Mouse (Mus musculus) urinary bladder, postnatal 36 days (tissue): Measurements from ENCODE around the gene Eapp.
"Not testable (repeated sequence)": the region's sequence is repeated elsewhere in the genome, so short reads cannot be mapped to it uniquely, and the experiment has no call there.

Experiments
- DNase-seq, 2 experiments: peaks; one replicate each; pipeline ENCODE4 v3.0.0; 2022; ENCODE audit warnings: low spot score in 2 of 2, mixed read lengths in 1 of 2

The Eapp gene

DNA sequence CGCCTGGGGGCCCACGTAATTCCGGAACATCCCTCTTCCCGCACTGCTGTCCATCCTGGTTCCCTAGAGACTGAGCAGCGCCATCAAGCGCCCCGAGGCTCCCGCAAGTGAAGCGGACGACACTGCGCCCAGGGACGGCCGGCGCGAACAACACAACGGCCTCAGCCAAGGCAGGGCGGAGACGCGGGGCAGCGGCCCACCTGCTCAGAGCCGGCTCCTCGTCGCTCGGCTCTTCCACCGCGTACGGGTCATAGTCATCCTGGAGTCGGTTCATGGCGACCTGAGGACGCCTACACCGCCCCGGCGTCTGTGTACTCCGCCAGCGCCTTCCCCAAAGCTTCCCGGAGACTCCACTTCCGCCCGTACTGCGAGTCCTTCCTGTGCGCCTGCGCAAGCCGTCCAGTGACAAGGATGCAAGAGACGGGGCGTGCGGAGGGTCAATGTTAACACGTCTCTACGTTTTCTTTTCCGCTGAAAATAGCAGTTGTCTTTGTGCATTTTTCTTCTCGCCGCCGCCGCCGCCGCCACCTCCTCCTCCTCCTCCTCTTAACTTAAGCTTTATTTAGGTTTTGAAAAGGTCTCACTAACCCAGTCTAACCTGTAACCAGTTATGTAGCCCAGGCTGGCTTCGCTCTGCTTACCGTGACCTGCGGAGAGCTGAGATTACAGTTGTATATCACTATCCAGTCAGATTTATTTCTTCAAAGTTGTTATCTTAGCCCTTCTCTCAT is at the start of gene Eapp:
Gene Eapp, minus strand, starts transcription at position 387 of the 731 bp plus-strand sequence.
- peak; percentile 91 to 96 for DNase-seq

DNA sequence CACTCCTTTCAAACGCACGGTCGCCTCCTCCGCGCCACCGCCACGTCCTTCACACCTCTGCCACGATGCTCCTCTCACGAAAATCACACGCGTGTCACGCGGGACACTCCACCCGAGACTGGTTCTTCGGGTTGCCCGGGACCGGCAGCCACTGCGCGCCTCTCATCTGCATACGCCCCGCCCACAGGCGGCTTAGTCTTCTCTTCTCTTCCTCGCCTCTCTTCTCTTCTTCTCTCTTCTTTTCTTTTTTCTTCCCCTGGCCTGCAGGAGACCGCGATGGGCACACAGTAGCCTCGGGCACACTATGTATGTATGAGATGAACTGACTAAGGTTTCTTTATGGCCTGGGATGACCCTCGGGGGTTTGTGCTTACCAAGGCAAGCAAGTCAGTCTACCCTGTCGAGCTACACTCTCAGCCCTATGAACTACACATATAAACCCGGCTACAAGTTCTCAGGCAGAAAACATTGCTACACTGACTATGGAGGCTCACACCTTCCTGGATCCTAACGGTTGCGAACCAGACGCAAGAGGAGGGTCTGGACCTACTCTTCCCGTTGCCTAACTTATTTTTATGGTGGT is 43.1 kb upstream of the Eapp start:
- DNase-seq = peak in 1 of 2 experiments; percentile 28

DNA sequence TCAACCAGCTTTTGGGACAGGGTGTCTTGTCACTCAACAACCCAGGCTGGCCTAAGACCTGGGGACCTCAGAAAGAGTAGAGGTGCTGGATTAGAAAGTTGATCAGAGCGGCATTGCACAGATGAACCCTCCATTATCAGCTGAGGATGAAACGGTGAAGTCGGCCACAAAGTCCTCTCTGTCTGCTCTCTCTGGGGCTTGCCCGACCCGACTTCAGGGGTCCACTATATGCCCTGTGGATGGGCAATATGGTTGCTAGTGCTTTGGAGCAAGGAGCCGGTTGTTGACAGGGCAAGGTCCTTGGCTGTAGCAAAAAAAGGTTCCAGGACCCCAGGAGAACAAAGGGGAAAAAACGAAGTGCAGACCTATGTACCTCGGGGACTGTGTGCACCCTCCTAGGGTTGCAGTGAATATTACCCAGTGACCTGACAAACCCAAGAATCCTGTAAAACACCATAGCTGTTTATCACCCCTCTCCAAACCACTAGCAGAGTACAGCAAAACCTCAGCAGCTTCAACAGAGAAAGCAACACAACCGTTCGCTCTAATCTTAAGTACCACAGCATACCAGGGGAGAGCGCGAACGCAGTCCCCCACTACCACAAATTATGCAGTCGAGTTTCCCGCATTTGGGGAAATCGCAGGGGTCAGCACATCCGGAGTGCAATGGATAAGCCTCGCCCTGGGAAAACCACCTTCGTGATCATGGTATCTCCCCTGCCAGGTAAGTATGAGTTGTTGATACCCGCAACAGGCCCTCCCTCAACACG is 42.4 kb upstream of the Eapp start:
- DNase-seq = not testable (repeated sequence)

DNA sequence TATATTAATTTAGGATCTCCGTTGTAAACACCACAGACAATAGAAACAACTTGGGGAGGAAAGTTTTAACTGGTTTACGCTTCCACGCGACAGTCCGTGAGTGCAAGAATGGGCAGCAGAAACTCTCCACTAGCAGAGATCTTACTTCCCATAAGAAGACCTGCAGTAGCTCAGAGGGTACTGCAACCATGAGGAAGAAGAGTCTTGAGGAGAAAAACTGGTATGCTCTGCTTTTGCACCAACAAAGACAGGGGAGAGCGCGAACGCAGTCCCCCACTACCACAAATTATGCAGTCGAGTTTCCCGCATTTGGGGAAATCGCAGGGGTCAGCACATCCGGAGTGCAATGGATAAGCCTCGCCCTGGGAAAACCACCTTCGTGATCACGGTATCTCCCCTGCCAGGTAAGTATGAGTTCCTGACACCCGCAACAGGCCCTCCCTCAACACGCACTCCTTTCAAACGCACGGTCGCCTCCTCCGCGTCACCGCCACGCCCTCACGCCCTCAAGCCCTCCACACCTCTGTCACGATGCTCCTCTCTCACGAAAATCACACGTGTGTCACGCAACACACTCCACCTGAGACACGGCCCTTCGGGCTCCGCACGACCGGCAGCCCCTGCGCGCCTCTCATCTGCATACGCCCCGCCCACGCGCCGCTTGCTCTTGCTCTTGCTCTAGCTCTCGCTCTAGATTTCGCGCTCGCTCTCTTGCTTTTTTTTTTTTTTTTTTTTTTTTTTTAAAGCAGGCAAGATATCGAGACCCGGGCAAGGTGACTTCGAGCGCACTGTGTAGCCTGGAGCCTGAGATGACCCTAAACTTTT is 38.8 kb upstream of the Eapp start:
- peak in 1 of 2 experiments; percentile 43 for DNase-seq

DNA sequence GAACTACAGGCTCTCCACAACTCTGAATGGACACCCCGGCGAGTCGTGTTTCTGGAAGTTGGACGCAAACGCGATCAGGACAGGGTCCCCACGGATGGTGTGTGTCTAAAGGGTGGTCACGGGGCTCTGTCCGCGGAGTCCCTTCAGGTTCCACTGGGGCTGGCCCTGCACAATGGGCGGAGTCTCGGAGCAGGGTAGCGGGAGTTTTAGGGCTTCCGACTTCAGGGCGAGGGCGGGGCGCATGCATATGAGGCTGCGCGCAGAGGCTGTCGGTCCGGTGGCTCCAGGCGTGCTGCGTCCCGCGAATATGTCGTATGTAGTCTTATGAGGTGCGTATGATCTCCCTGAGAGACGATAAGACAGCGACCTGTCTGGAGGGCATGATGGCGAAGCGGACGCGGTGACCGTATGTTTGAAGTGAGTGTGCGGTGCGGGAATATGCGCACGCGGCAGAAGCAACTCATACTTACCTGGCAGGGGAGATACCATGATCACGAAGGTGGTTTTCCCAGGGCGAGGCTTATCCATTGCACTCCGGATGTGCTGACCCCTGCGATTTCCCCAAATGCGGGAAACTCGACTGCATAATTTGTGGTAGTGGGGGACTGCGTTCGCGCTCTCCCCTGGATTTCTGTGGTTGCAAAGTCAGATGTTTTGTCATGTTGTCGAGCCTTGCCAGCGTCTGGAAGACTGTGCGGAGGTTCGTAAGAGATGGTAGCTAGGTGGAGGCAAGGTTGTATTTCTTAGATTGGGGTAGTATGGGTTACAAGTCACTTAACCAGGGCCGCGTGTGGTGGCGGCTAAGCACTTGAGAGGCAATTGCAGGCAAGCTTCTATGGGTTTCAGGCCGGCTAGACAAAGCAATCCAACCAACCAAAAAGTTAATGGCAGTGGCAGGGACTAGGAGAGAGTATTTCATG is 33.7 kb upstream of the Eapp start:
- not testable (repeated sequence) for DNase-seq

DNA sequence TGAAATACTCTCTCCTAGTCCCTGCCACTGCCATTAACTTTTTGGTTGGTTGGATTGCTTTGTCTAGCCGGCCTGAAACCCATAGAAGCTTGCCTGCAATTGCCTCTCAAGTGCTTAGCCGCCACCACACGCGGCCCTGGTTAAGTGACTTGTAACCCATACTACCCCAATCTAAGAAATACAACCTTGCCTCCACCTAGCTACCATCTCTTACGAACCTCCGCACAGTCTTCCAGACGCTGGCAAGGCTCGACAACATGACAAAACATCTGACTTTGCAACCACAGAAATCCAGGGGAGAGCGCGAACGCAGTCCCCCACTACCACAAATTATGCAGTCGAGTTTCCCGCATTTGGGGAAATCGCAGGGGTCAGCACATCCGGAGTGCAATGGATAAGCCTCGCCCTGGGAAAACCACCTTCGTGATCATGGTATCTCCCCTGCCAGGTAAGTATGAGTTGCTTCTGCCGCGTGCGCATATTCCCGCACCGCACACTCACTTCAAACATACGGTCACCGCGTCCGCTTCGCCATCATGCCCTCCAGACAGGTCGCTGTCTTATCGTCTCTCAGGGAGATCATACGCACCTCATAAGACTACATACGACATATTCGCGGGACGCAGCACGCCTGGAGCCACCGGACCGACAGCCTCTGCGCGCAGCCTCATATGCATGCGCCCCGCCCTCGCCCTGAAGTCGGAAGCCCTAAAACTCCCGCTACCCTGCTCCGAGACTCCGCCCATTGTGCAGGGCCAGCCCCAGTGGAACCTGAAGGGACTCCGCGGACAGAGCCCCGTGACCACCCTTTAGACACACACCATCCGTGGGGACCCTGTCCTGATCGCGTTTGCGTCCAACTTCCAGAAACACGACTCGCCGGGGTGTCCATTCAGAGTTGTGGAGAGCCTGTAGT is 23.4 kb upstream of the Eapp start:
- DNase-seq = not testable (repeated sequence)

DNA sequence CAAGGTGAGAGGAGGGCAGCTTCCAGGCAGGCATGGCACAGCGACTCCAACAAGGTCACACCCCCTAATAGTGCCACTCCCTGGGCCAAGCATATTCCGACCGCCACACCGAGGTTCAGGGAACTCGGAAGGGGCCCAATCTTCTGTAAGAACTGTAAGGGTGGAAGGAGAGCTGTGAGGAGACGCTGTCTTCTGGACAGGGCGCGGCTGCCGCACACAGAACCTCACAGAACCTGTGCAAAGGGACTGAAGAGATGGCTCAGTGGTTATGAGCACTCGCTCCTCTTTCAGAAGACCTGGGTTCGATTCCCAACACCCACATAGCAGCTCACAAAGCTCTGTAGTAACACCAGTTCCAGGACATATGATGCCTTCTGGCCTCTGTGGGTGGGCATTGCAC is 21.8 kb upstream of the Eapp start:
- DNase-seq = not testable (repeated sequence)

DNA sequence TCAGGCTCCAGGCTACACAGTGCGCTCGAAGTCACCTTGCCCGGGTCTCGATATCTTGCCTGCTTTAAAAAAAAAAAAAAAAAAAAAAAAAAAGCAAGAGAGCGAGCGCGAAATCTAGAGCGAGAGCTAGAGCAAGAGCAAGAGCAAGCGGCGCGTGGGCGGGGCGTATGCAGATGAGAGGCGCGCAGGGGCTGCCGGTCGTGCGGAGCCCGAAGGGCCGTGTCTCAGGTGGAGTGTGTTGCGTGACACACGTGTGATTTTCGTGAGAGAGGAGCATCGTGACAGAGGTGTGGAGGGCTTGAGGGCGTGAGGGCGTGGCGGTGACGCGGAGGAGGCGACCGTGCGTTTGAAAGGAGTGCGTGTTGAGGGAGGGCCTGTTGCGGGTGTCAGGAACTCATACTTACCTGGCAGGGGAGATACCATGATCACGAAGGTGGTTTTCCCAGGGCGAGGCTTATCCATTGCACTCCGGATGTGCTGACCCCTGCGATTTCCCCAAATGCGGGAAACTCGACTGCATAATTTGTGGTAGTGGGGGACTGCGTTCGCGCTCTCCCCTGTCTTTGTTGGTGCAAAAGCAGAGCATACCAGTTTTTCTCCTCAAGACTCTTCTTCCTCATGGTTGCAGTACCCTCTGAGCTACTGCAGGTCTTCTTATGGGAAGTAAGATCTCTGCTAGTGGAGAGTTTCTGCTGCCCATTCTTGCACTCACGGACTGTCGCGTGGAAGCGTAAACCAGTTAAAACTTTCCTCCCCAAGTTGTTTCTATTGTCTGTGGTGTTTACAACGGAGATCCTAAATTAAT is 18.3 kb upstream of the Eapp start:
- DNase-seq = peak in 1 of 2 experiments; percentile 64

DNA sequence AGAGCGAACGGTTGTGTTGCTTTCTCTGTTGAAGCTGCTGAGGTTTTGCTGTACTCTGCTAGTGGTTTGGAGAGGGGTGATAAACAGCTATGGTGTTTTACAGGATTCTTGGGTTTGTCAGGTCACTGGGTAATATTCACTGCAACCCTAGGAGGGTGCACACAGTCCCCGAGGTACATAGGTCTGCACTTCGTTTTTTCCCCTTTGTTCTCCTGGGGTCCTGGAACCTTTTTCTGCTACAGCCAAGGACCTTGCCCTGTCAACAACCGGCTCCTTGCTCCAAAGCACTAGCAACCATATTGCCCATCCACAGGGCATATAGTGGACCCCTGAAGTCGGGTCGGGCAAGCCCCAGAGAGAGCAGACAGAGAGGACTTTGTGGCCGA is 14.8 kb upstream of the Eapp start:
- DNase-seq = not testable (repeated sequence)

DNA sequence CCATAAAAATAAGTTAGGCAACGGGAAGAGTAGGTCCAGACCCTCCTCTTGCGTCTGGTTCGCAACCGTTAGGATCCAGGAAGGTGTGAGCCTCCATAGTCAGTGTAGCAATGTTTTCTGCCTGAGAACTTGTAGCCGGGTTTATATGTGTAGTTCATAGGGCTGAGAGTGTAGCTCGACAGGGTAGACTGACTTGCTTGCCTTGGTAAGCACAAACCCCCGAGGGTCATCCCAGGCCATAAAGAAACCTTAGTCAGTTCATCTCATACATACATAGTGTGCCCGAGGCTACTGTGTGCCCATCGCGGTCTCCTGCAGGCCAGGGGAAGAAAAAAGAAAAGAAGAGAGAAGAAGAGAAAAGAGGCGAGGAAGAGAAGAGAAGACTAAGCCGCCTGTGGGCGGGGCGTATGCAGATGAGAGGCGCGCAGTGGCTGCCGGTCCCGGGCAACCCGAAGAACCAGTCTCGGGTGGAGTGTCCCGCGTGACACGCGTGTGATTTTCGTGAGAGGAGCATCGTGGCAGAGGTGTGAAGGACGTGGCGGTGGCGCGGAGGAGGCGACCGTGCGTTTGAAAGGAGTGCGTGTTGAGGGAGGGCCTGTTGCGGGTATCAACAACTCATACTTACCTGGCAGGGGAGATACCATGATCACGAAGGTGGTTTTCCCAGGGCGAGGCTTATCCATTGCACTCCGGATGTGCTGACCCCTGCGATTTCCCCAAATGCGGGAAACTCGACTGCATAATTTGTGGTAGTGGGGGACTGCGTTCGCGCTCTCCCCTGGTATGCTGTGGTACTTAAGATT is 14.2 kb upstream of the Eapp start:
- not testable (repeated sequence) for DNase-seq

DNA sequence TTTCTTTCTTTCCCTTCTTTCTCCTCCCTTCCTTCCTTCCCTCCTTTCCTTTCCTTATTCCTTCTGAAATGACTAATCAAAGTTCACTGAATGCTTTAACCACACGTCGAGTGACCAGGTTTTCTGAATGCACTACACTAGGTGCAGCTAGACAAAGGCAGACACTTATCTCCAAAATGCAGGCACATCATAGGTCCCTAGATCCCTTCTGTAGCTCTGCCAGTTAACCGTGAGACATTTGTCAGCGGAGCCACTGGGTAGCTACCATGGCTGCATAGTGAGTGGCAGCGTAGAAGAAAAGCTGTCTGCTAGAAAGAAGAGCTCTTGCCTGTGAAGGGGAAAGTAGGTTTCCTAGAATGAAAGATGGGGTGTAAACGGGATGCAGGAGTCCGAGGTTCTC is 3.7 kb upstream of the Eapp start:
- no peak for DNase-seq

DNA sequence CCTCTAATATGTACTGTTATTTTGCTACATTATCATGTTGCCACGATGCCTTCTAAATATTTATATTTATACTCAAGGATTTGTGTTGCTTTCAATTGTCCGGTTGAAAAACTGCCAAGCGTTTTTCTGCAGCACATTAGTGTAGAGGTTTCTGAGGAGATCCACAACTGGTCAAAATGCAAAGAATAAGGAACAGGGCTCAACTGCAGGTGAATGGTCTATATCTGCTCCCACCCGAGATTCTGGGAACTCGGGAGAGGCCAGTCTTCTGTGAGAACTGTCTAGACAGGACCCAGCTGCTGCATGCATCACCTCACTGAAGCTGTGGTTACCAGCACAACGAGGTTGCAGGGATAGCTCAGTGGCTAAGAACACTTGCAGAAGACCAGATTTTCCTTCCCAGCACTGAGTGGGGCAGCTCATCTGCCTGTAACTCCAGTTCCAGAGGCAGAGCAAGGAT is 2.1 kb upstream of the Eapp start:
- DNase-seq = no peak

DNA sequence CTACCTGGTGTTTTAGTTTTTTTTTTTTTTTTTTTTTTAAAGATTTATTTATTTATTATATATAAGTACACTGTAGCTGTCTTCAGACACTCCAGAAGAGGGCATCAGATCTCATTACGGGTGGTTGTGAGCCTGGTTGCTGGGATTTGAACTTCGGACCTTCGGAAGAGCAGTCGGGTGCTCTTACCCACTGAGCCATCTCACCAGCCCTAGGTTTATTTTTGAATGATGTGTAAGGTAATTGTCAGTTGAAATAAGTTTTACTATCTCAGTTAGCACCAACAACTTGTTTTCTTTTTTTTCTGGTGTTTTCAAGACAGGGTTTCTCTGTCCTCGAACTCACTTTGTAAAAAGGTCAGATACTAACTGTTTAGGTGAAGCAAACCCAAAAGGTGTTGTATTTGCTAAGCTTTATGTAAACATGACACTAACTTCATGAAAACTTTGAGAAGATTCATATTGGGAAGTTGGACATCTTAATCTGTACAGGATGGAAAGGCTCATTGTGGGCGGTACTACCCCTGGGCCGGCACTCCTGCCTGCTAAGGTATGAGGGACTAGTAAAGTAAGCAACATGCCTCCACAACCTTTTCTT is 1.4 kb upstream of the Eapp start:
- DNase-seq = no peak

DNA sequence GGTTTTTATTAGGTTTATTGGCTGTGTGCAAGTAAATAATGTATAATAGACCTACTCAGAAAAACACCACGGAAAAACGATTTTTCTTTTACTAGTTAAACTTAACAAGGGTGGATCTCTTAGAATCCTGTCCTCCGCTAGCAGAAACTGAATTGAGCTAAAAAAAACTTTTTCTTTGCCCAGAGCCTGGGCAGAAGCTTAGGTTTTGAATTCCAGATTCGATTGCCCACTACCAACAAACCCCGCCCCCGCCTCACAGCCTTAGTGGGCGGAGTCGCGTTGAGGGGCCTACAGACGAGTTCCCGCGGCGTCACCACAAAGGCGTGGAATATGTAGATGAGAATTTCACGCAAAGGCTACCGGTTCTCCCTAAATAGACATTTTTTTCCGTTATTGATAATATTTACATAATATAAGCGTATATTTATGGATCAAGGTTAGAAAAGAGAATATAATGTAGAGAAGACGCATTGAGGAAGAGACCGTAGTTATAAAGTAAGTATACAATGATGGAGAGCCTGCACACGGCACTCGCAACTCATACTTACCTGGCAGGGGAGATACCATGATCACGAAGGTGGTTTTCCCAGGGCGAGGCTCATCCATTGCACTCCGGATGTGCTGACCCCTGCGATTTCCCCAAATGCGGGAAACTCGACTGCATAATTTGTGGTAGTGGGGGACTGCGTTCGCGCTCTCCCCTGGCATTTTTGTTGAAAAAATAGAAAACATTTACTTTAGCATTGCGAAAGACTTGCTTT is 725 bp upstream of the Eapp start:
- DNase-seq = peak; percentile 85 to 93

DNA sequence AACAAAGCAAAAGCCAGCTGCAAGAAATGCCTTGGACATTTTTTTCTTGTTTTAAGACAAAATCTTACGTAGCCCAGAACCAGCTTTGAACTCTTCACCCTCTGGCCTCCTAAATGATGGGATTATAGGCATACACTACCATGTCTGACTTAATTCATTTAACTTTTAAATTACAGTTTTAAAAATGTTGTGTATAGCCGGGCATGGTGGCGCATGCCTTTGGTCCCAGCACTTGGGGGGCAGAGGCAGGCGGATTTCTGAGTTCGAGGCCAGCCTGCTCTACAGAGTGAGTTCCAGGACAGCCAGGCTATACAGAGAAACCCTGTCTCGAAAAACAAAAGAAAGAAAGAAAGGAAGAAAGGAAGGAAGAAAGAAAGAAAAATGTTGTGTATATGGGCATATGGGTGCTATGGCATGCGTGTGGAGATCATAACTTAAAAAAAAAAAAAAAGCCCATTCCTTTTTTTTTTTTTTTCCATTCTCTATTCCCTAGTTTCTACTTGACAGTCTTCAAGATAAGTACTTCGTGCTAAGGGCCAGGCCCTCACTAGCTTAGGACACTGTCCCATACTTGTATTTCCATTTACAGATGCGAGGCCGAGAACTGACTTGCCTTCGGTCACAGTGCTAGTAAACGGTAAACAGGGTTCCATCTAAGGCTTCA is 718 bp downstream of the Eapp start:
- DNase-seq = no peak

DNA sequence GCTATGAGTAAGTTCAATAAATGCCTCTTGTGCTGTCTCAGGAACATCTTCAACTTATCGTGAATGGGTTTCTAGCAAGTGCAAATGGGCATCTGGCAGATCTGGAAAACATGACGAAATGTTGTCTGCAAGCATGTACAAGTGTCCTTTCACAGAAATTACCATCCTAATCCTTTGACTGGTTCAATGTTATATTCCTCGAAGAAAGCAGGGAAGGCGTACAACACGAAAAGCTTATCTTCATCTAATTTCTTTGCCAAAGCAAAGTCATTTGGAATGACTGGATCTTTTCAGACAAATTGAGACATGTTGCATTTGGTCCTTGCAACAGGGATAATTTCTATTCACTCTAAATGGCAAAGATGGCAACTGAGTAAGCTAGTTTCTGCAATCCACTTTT is 6.6 kb downstream of the Eapp start:
- no peak for DNase-seq
